Mouse (Mus musculus) bone marrow, adult 2 months (tissue): Measurements from ENCODE around the gene Hdgf.

Source experiments
- CTCF ChIP-seq: fragments of 200-500 bp; IDR thresholded peaks from 2 replicates; pipeline ENCODE4 v1.5.1; 2011; ENCODE audit warnings: low read length, control low read depth; ENCODE audit not compliant: control insufficient read depth, insufficient read depth
- POLR2A ChIP-seq: fragments of 200-500 bp; IDR thresholded peaks from 2 replicates; pipeline ENCODE4 v1.6.1; 2011; ENCODE audit warnings: low read depth, mild to moderate bottlenecking, control low read depth, low read length, borderline replicate concordance; ENCODE audit not compliant: control insufficient read depth

DNA sequence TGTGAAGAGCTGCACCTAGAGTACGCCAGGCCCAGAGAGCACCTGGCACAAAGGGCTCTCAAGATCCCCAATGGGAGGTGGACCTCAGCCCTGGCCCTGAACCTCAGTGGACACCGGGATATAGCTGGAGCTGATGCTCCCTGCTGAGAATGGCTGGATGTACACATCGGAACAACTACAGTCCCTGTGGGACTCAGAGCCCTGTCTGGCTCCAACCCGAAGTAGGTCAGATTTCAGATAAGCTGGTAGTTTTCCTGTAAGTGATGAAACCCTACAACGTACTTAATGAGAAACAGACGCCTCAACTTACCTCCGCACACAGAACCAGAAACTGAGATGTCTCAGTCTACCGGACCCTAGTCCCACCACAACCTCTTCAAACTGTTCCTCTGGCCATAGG, 48.5 kb upstream of the Hdgf start:
- TF ChIP-seq POLR2A (no peak), CTCF (no peak)
